In genomic region chr7:65930478-65930877, GRCm38 (mm10) we compare ENCODE assay signal across 13 mouse cellular contexts.
DNase-seq lines count a peak whose midpoint lies in the region; ATAC-seq lines count a peak whose summit lies in the region.
"Had no signal": no experiment of that assay in that cellular context is flagged by ENCODE, and none has a peak within 500 bp of the region (broad histone marks: within the 10 kb centered on the region; RNA-seq: fewer than 3 reads in every experiment).

No protein-coding gene starts in this region.

- H3K27ac ChIP-seq in heart, embryonic 16.5 days (ENCODE audit: low read length): no peak overlapping the region
- no peak overlapping the region for H3K27ac ChIP-seq in limb, embryonic 10.5 days
- H3K27ac ChIP-seq: hindbrain, postnatal 0 days had no signal

- 0 out of 2 replicates have a peak overlapping the region, but pooled peaks have one; percentile 4 for H3K4me2 ChIP-seq in heart, embryonic 16.5 days (ENCODE audit: low read depth, low read length)

- H3K9me3 ChIP-seq in heart, embryonic 16.5 days (replicated peaks; ENCODE audit: control insufficient read depth, low read length): no peaks in the 10 kb centered on the region
- H3K9me3 ChIP-seq in limb, embryonic 10.5 days (replicated peaks): no peaks in the 10 kb centered on the region

- H3K9ac ChIP-seq in heart, embryonic 16.5 days (ENCODE audit: low read length): no peak overlapping the region

- ATAC-seq in heart, embryonic 16.5 days (replicated peaks; ENCODE audit: extremely low read depth, insufficient read depth, low FRiP score): peak; percentile 82
- ATAC-seq: hindbrain, postnatal 0 days; midbrain, embryonic 16.5 days had no signal

- no peaks in the 10 kb centered on the region for H3K27me3 ChIP-seq in heart, embryonic 16.5 days (ENCODE audit: control insufficient read depth, insufficient read depth, low read length)
- no peaks in the 10 kb centered on the region for H3K27me3 ChIP-seq in limb, embryonic 10.5 days (ENCODE audit: low read depth, poor library complexity, severe bottlenecking)

- no peak overlapping the region for H3K4me3 ChIP-seq in heart, embryonic 16.5 days (ENCODE audit: low read length)
- H3K4me3 ChIP-seq in limb, embryonic 10.5 days: no peak overlapping the region

- no peaks in the 10 kb centered on the region for H3K36me3 ChIP-seq in heart, embryonic 16.5 days (ENCODE audit: control insufficient read depth, insufficient read depth)
- no peaks in the 10 kb centered on the region for H3K36me3 ChIP-seq in limb, embryonic 10.5 days

- DNase-seq in heart, adult 9 months (ENCODE audit: low spot score in 2 of 2): no peak
- DNase-seq in embryo, embryonic 10.5 days (ENCODE audit: low spot score): peak; percentile 59
- DNase-seq in kidney, adult 11 months: peak; percentile 74
- peak; percentile 40 for DNase-seq in limb, embryonic 10.5 days (ENCODE audit: low spot score)
- DNase-seq in urinary bladder, adult 18-20 months (ENCODE audit: low spot score in 2 of 2): no peak
- DNase-seq in layer of hippocampus, postnatal 36 days: no peak
- no peak for DNase-seq in adrenal gland, postnatal 4 days (ENCODE audit: low spot score in 2 of 2)
- DNase-seq: adrenal gland, postnatal 36 days; cerebellum, adult 2 months; lung, adult 18-20 months had no signal

- 33% methylated on average over 11 of the region's 11 CpGs for WGBS in heart, embryonic 16.5 days
- WGBS in limb, embryonic 10.5 days: 58% methylated on average over 11 of the region's 11 CpGs

- peaks cover 11% of the 10 kb centered on the region for H3K4me1 ChIP-seq in heart, embryonic 16.5 days (ENCODE audit: control insufficient read depth, insufficient read depth, low read length)
- H3K4me1 ChIP-seq in limb, embryonic 10.5 days: peaks cover 14% of the 10 kb centered on the region

Comparison
In these comparisons a context has a peak if more than half of its experiments do, and no peak if none do; other contexts are left out.
1. DNase-seq: peak in embryo, embryonic 10.5 days (single experiment), kidney, adult 11 months (single experiment) and limb, embryonic 10.5 days (single experiment); none in heart, adult 9 months (0 of 2), urinary bladder, adult 18-20 months (0 of 2), layer of hippocampus, postnatal 36 days (0 of 2) and adrenal gland, postnatal 4 days (0 of 2).